Comparison of ENCODE assay signal across 8 mouse cellular contexts in genomic region chr4:70601301-70601700, GRCm38 (mm10).
A peak's percentile ranks its signal among the peaks of the same experiment; 100 is the strongest.
DNase-seq lines count a peak whose midpoint lies in the region; ATAC-seq lines count a peak whose summit lies in the region.

No protein-coding gene starts in this region.

- H3K27ac ChIP-seq in heart, embryonic 11.5 days (ENCODE audit: low read depth, low read length) = no peak overlapping the region
- H3K27ac ChIP-seq in kidney, embryonic 16.5 days (ENCODE audit: low read length) = no peak overlapping the region

- H3K9me3 ChIP-seq in heart, embryonic 11.5 days (replicated peaks; ENCODE audit: control insufficient read depth, low read length) = no peaks in the 10 kb centered on the region
- H3K9me3 ChIP-seq in kidney, embryonic 16.5 days (ENCODE audit: low read length) = no peaks in the 10 kb centered on the region

- ATAC-seq in heart, embryonic 11.5 days (replicated peaks; ENCODE audit: insufficient number of reproducible peaks, low FRiP score, low TSS enrichment) = no peak
- peak; percentile 77; the same call in 1 of the 2 replicates for ATAC-seq in kidney, embryonic 16.5 days (ENCODE audit: low FRiP score, low TSS enrichment)
- ATAC-seq in monocyte, adult 5-6 weeks (replicated peaks; ENCODE audit: insufficient number of reproducible peaks, low FRiP score, low TSS enrichment, poor library complexity, severe bottlenecking) = 0 out of 2 replicates have a peak, but pooled peaks have one; percentile 31

- no peak overlapping the region for H3K4me3 ChIP-seq in heart, embryonic 11.5 days (ENCODE audit: low read depth, low read length)
- no peak overlapping the region for H3K4me3 ChIP-seq in kidney, embryonic 16.5 days (ENCODE audit: low read length)

- H3K9ac ChIP-seq in heart, embryonic 11.5 days (ENCODE audit: low read depth, low read length) = no peak overlapping the region
- H3K9ac ChIP-seq in kidney, embryonic 16.5 days (replicated peaks; ENCODE audit: low read length) = no peak overlapping the region

- DNase-seq in heart, adult 11 months = peak; percentile 79
- peak; percentile 9 for DNase-seq in thymus, postnatal 25 days
- DNase-seq in thymus, adult 18-20 months = no peak
- peak; percentile 10 for DNase-seq in fibroblast of lung, adult 2 months (ENCODE audit: low read depth)
- DNase-seq in urinary bladder, postnatal 14 days (ENCODE audit: low spot score) = no peak

- H3K4me2 ChIP-seq in heart, embryonic 11.5 days = no peak overlapping the region
- no peak overlapping the region for H3K4me2 ChIP-seq in kidney, embryonic 16.5 days (replicated peaks; ENCODE audit: low read depth, low read length)

- H3K4me1 ChIP-seq in heart, embryonic 11.5 days (ENCODE audit: control insufficient read depth, insufficient read depth, low read length) = no peaks in the 10 kb centered on the region
- no peaks in the 10 kb centered on the region for H3K4me1 ChIP-seq in kidney, embryonic 16.5 days (ENCODE audit: insufficient read depth, low read length)

- 12% methylated on average over 4 of the region's 4 CpGs for WGBS in heart, embryonic 11.5 days (ENCODE audit: insufficient replicate concordance)
- WGBS in kidney, embryonic 16.5 days = 5% methylated on average over 4 of the region's 4 CpGs

- H3K27me3 ChIP-seq in heart, embryonic 11.5 days (ENCODE audit: control insufficient read depth, insufficient read depth, low read length) = no peaks in the 10 kb centered on the region
- H3K27me3 ChIP-seq in kidney, embryonic 16.5 days (ENCODE audit: insufficient read depth, low read length) = no peaks in the 10 kb centered on the region

- H3K36me3 ChIP-seq in heart, embryonic 11.5 days (ENCODE audit: control insufficient read depth, insufficient read depth, low read length) = no peaks in the 10 kb centered on the region
- H3K36me3 ChIP-seq in kidney, embryonic 16.5 days (ENCODE audit: insufficient read depth, low read length) = no peaks in the 10 kb centered on the region

Comparison
In these comparisons a context has a peak if more than half of its experiments do, and no peak if none do; other contexts are left out.
1. DNase-seq: peak in heart, adult 11 months (single experiment), thymus, postnatal 25 days (single experiment) and fibroblast of lung, adult 2 months (single experiment); none in thymus, adult 18-20 months (0 of 2) and urinary bladder, postnatal 14 days (single experiment).